In genomic region chr1:143318381-143318780, GRCm38 (mm10) we compare ENCODE assay signal across 14 mouse cellular contexts.
"Had no signal": no experiment of that assay in that cellular context is flagged by ENCODE, and none has a peak within 500 bp of the region (broad histone marks: within the 10 kb centered on the region; RNA-seq: fewer than 3 reads in every experiment).

No protein-coding gene starts in this region.

- H3K4me3 ChIP-seq: kidney, embryonic 15.5 days; limb, embryonic 15.5 days; liver, embryonic 12.5 days; midbrain, embryonic 10.5 days; neural tube, embryonic 12.5 days; stomach, embryonic 15.5 days had no signal

- DNase-seq: kidney, adult 2 months; kidney, postnatal 25 days; lung, embryonic 14.5 days; lung, postnatal 10 days; lung, postnatal 4 days; midbrain, embryonic 14.5 days; thymus, postnatal 36 days had no signal

- H3K27ac ChIP-seq: hindbrain, postnatal 0 days; kidney, embryonic 15.5 days; limb, embryonic 15.5 days; liver, embryonic 12.5 days; midbrain, embryonic 10.5 days; neural tube, embryonic 12.5 days; stomach, embryonic 15.5 days had no signal

- ATAC-seq: hindbrain, postnatal 0 days; liver, embryonic 12.5 days had no signal

- H3K36me3 ChIP-seq: kidney, embryonic 15.5 days; limb, embryonic 15.5 days; liver, embryonic 12.5 days; midbrain, embryonic 10.5 days; neural tube, embryonic 12.5 days; stomach, embryonic 15.5 days had no signal

- H3K27me3 ChIP-seq: kidney, embryonic 15.5 days; limb, embryonic 15.5 days; liver, embryonic 12.5 days; neural tube, embryonic 12.5 days; stomach, embryonic 15.5 days had no signal

- H3K9me3 ChIP-seq: kidney, embryonic 15.5 days; limb, embryonic 15.5 days; midbrain, embryonic 10.5 days; neural tube, embryonic 12.5 days; stomach, embryonic 15.5 days had no signal

- H3K4me2 ChIP-seq: kidney, embryonic 15.5 days; limb, embryonic 15.5 days; liver, embryonic 12.5 days; lung, embryonic 14.5 days; neural tube, embryonic 12.5 days; stomach, embryonic 15.5 days had no signal

- H3K4me1 ChIP-seq: kidney, embryonic 15.5 days; limb, embryonic 15.5 days; liver, embryonic 12.5 days; midbrain, embryonic 10.5 days; neural tube, embryonic 12.5 days; stomach, embryonic 15.5 days had no signal
